Mouse (Mus musculus) granulocyte monocyte progenitor cell, adult 5-6 weeks (primary cell): Measurements from ENCODE around the gene Nox1. TPM values are rescaled to one million over a fixed set of nuclear protein-coding genes. Genes with fewer than 3 reads are reported as not detected.
A peak's percentile ranks its signal among the peaks of the same experiment; 100 is the strongest.

Experiments
- ATAC-seq: replicated peaks from 2 replicates; pipeline ENCODE4 v1.8.0; 2016; ENCODE audit warnings: mild to moderate bottlenecking, moderate TSS enrichment, inconsistent platforms; ENCODE audit not compliant: poor library complexity, severe bottlenecking
- total RNA-seq, 2 experiments: library from RNA; stranded (forward) in 1 of 2; stranded (reverse) in 1 of 2; fragments of 200-712, 200-1000 nt in 1 of 2; fragments of >200 nt in 1 of 2; fragmentation: Nextera tagmentation in 1 of 2; gene quantifications; 2 replicates each; pipeline ENCODE4 v1.2.3; 2014 to 2017

Gene Nox1
- total RNA-seq, 2 experiments from 2014 or later = not detected

DNA sequence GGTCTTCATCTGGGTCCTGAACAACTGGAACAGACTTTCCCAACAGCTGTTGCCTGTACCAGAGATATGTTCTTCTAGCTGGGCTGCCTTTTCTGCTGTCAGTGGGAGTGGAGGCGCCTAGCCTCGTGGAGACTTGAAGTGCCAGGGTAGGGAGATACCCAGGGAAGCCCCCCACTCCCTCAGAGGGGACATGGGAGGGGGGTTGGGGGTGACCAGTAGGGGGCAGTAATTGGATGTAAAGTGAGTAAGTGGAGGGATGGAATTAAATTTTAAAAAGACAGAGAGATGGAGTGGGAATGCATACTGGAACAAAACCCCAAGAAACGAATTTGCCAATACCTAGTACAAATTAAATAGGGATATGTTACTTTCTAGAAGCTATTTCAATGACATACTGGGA, 87.9 kb downstream of the Nox1 start:
- ATAC-seq = no peak

DNA sequence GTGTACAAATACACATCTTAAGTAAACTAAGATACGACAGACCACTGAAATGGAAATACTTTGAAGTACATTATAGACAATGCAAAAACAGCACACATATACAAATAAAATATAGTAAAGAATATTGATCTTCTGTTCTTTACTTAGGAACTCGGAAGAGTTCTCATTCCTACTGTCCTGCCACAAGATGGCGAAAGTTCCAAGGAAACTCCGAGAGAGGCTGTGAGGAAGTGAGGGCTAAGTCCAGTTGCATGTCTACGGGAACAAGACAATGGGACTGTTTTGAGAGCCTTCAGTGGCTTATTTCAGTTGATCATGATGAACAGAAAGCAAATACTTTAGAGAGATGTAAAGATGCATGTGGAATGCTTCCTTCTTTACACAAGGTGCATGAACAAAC, 89.5 kb downstream of the Nox1 start:
- ATAC-seq = peak; percentile 67; the same call in 1 of the 2 replicates

- ATAC-seq = 0 out of 2 replicates have a peak, but pooled peaks have one; percentile 27
These were observed 93.2 kb downstream of the Nox1 start for GRCm38 (mm10) chrX:134128549-134128948.

DNA sequence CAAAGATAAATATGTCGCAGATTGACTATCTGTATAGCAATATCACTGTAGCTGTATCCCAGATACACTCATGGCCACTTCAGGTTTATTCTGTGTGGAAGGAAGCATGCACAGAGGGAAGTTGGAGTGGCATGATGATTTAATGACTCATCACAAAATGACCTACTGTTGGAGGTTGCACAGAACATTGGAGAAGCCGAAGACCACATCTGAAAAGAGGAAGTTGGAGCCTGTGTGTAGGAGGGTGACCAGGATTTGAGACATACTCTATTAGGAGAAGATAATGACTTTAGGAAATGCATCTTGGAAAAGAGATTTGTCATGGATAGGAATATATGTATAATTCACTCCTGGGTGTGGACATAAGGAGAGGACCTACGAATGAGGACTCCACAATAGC, 105.3 kb downstream of the Nox1 start:
- ATAC-seq = peak; percentile 100

GRCm38 (mm10) chrX:134111767-134112166, 110.0 kb downstream of the Nox1 start:
- ATAC-seq = no peak

DNA sequence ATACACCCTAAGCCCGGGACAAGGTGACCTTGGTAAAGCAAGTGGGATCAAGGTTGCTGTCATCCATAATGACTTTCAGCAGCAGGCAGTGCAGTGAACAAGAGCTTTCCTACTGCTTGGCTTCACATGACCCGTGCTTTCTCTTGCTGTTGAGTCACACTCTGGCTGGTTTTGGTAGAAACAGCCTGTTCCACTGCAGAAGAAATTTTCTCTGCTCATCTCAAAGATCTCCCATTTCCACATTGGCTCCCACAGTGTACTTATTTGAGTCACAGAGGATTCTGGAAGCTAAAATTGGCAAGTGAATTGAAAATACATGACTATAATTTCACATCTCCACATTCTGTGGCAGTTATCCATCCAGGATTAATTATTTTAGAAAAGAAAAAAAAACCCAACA, 119.1 kb downstream of the Nox1 start:
- no peak for ATAC-seq

- ATAC-seq = no peak
These were observed 136.3 kb downstream of the Nox1 start for GRCm38 (mm10) chrX:134085453-134085852.

GRCm38 (mm10) chrX:134059764-134060163, 162.0 kb downstream of the Nox1 start:
- ATAC-seq = no peak

- peak; percentile 97 for ATAC-seq
These were observed 162.6 kb downstream of the Nox1 start, which contains the start of gene Cstf2 for GRCm38 (mm10) chrX:134058987-134059712. Gene Cstf2, plus strand, starts transcription at chrX:134059187.

DNA sequence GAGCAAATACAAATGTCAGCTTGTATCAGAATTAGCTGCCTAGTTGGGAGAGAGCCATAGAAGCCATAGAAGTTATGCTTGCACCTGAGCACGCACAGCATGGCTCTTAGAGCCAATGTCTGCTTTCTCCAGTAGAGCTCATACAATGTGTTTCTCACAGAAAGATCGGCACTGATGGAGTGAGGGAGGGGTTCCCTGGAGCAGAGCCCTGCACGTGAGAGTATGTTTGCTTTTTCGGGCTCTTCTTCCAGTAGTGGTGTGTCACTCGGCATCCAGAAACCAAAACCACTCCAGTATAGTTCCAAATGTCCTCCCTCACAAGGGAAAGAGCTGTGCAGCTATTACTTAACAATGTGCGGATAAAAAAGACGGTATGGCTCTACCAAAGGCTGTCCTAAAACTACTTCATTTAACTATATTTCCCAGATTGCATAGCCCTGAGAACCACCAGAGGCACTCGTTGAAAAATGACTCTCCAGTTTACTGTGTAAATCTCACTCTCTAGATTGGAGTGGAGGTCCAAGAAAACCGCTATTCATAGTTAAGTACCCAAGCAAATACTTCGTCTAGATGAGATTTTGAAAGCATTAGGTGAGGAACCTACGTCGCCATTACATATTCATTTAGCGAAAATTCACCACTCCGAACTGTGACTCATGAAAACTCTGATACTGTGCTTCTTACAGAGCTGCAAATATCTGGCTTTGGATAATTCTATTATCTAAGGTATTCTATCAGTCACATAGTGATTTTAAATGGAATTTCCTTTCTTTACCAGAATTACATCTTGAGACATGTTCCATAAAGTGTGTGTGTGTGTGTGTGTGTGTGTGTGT, 163.5 kb downstream of the Nox1 start:
- ATAC-seq = no peak

- ATAC-seq = no peak
These were observed 164.9 kb downstream of the Nox1 start for GRCm38 (mm10) chrX:134056897-134057296.

DNA sequence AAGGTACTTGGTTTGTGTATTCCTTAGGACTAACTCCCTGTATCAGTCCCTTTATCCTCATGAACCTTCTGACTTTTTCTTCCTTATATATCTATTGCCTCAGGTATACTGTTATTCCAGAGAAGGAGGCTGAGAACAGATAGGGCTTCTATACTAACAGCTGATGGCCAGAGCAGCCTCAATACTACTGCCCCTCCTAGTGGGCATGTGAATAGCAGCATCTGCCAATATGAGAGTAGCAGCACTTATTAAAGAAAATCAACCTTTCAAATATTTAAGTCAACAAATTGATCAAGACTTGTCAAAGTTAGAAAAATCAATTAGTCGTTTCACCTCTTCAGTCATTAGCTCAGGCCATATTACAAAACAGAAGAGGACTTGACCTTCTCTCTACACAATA, 172.8 kb downstream of the Nox1 start:
- ATAC-seq = no peak

Other genes starting within 250 kb of the Nox1 start
- gene Sytl4, start 240.1 kb downstream of the Nox1 start, total RNA-seq (2014; fragmentation: Nextera tagmentation) = 1.5 and 1.7 TPM in 2 replicates
- 3.1 and 4.9 TPM in 2 replicates for gene Sytl4, start 240.1 kb downstream of the Nox1 start, total RNA-seq (2017)
- gene Cstf2, start 162.8 kb downstream of the Nox1 start, total RNA-seq (2014; fragmentation: Nextera tagmentation) = 50.0 and 59.7 TPM in 2 replicates
- gene Cstf2, start 162.8 kb downstream of the Nox1 start, total RNA-seq (2017) = 65.1 and 96.1 TPM in 2 replicates
- 0.38 TPM in 1 of 2 replicates, not detected in the other for gene Xkrx, start 59.9 kb downstream of the Nox1 start, total RNA-seq (2014; fragmentation: Nextera tagmentation)
- gene Xkrx, start 59.9 kb downstream of the Nox1 start, total RNA-seq (2017) = not detected in 2 replicates
- not detected in 2 replicates for gene Arl13a, start 34.5 kb downstream of the Nox1 start, total RNA-seq (2014; fragmentation: Nextera tagmentation)
- gene Arl13a, start 34.5 kb downstream of the Nox1 start, total RNA-seq (2017) = not detected in 2 replicates
- gene Trmt2b, start 55.0 kb upstream of the Nox1 start, total RNA-seq (2014; fragmentation: Nextera tagmentation) = 23.1 and 30.0 TPM in 2 replicates
- 34.4 and 34.9 TPM in 2 replicates for gene Trmt2b, start 55.0 kb upstream of the Nox1 start, total RNA-seq (2017)
- not detected in 2 replicates for gene Tmem35a, start 73.3 kb upstream of the Nox1 start, total RNA-seq (2014; fragmentation: Nextera tagmentation)
- gene Tmem35a, start 73.3 kb upstream of the Nox1 start, total RNA-seq (2017) = not detected in 2 replicates
- gene Cenpi, start 86.1 kb upstream of the Nox1 start, total RNA-seq (2014; fragmentation: Nextera tagmentation) = 19.2 and 35.9 TPM in 2 replicates
- 34.8 and 40.2 TPM in 2 replicates for gene Cenpi, start 86.1 kb upstream of the Nox1 start, total RNA-seq (2017)
- 1.4 TPM in 1 of 2 replicates, not detected in the other for gene Drp2, start 182.6 kb upstream of the Nox1 start, total RNA-seq (2014; fragmentation: Nextera tagmentation)
- 0.17 and 0.77 TPM in 2 replicates for gene Drp2, start 182.6 kb upstream of the Nox1 start, total RNA-seq (2017)